Mouse (Mus musculus): ENCODE data around the gene Coasy.

DNA sequence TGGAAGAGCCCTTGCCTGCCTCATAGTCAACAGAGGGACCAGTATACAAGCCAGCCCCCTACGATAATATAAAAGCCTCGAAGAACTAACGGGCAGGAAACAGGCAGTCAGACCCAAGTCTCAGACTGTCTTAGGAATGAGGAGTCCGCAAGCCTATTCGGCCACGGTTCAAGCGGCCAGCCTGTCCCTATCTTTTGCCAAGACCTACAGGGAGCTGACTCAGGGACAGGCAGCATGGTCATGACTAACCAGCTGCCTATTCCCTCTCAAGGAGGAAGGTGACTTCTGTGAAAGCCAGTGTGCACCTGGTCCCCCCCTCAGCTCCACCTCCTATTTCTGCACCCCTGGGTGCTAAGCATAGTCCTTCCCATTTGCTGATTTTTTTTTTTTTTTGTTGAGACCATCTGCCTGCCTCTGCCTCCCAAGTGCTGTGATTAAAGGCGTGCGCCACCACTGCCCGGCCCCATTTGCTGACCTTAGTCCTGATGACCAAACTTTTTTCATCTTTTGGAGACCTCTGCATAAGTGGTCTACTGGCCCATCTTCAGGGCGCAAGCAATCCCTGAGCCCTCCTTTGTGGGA is 46.7 kb downstream of the Coasy start:
- no peak for TF ChIP-seq POLR2A (IDR thresholded peaks at IDR 0.05; ENCODE audit: extremely low read depth, insufficient read depth, low read length)
- TF ChIP-seq CTCF (IDR thresholded peaks at IDR 0.05; ENCODE audit: extremely low read depth, insufficient read depth, low read length), result no peak
